Mouse (Mus musculus) liver, adult 2 months (tissue): ENCODE measurements around the gene Cda.

Source experiments
- CTCF ChIP-seq: fragments of 200-500 bp; IDR thresholded peaks from 2 replicates; pipeline ENCODE4 v1.5.1; 2011; ENCODE audit warnings: low read depth, low read length, control low read depth
- POLR2A ChIP-seq: fragments of 200-500 bp; IDR thresholded peaks from 2 replicates; pipeline ENCODE4 v1.6.1; 2011; ENCODE audit warnings: low read length, control low read depth; ENCODE audit not compliant: insufficient read depth; ENCODE audit errors: extremely low read depth

DNA sequence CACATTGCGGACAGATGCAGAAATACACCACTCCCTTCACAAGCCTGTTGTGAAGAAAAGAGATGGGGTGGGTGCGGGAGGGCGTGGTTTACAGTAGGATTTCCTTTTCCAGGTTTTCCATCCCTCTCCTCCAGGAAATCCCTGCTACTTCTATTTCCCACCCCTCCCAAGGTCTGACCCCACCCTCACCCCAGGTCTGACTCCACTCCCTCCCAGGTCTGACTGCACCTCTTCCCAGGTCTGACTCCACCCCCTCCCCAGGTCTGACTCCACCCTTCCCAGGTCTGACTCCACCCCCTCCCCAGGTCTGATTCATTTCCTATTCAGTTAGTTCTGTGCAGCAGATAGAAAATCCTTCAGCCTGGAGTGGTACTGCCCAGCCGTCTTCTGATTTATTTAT, 16.0 kb upstream of the Cda start:
- TF ChIP-seq POLR2A (no peak), CTCF (no peak)
